Mouse (Mus musculus) 3134 (cell line): ENCODE data around the gene Tgm4.

Experiments
- DNase-seq: peaks from one replicate; pipeline ENCODE4 v3.0.0-alpha.2; 2011; ENCODE audit warnings: low spot score; ENCODE audit not compliant: insufficient read length; ENCODE audit errors: extremely low read depth

Gene Tgm4

GRCm38 (mm10) chr9:123104362-123104761, 69.8 kb downstream of the Tgm4 start:
- DNase-seq = no peak

- no peak for DNase-seq
Observed at GRCm38 (mm10) chr9:123107186-123107585, 72.7 kb downstream of the Tgm4 start.

- DNase-seq = no peak
Observed at GRCm38 (mm10) chr9:123109188-123109587, 74.7 kb downstream of the Tgm4 start.

GRCm38 (mm10) chr9:123111751-123112221, 77.3 kb downstream of the Tgm4 start:
- DNase-seq = no peak

- DNase-seq = peak; percentile 91
Observed at GRCm38 (mm10) chr9:123112805-123113521, 78.4 kb downstream of the Tgm4 start, which contains the start of the genes Zdhhc3 and Exosc7. Gene Zdhhc3, minus strand, starts transcription at chr9:123113205. Gene Exosc7, plus strand, starts transcription at chr9:123113215.

GRCm38 (mm10) chr9:123113931-123114330, 79.4 kb downstream of the Tgm4 start:
- no peak for DNase-seq

GRCm38 (mm10) chr9:123115566-123115965, 81.0 kb downstream of the Tgm4 start:
- DNase-seq = no peak
